Mouse (Mus musculus) heart, embryonic 11.5 days (tissue): Measurements from ENCODE around the gene Slc25a39. TPM values are rescaled to one million over a fixed set of nuclear protein-coding genes. Genes with fewer than 3 reads are reported as not detected.

Experiments
- ATAC-seq: fragments of 200-750 bp; cut with Nextera tagmentation; replicated peaks from 2 replicates; pipeline ENCODE4 v1.8.0; 2017; ENCODE audit warnings: moderate library complexity; ENCODE audit not compliant: insufficient number of reproducible peaks, low FRiP score, low TSS enrichment
- H3K27ac ChIP-seq: fragments of 300-500 bp; sonication (generic); 2 replicates; pipeline ENCODE4 v1.5.1; 2014; ENCODE audit warnings: mild to moderate bottlenecking, low read depth, low read length
- H3K27me3 ChIP-seq: fragments of 300-500 bp; sonication (generic); 2 replicates; pipeline ENCODE4 v1.6.1; 2014; ENCODE audit warnings: mild to moderate bottlenecking, low read length, mixed read lengths; ENCODE audit not compliant: control insufficient read depth, insufficient read depth
- H3K36me3 ChIP-seq: fragments of 300-500 bp; sonication (generic); 2 replicates; pipeline ENCODE4 v1.6.1; 2014; ENCODE audit warnings: mild to moderate bottlenecking, low read length, moderate library complexity, mixed read lengths; ENCODE audit not compliant: control insufficient read depth, insufficient read depth
- H3K4me1 ChIP-seq: fragments of 300-500 bp; sonication (generic); 2 replicates; pipeline ENCODE4 v1.6.1; 2014; ENCODE audit warnings: low read length; ENCODE audit not compliant: control insufficient read depth, insufficient read depth
- H3K4me2 ChIP-seq: fragments of 300-500 bp; sonication (generic); 2 replicates; pipeline ENCODE4 v1.6.1; 2014; ENCODE audit warnings: mild to moderate bottlenecking, moderate library complexity
- H3K4me3 ChIP-seq: fragments of 300-500 bp; sonication (generic); 2 replicates; pipeline ENCODE4 v1.5.1; 2014; ENCODE audit warnings: low read depth, low read length
- H3K9ac ChIP-seq: fragments of 300-500 bp; sonication (generic); 2 replicates; pipeline ENCODE4 v1.6.1; 2014; ENCODE audit warnings: mild to moderate bottlenecking, low read depth, low read length, moderate library complexity
- H3K9me3 ChIP-seq: fragments of 300-500 bp; sonication (generic); replicated peaks from 2 replicates; pipeline ENCODE4 v1.6.1; 2016; ENCODE audit warnings: low read length; ENCODE audit not compliant: control insufficient read depth
- WGBS: fragments of 180-500 bp; shearing (Covaris S2); extraction: QIAGEN DNeasy Blood & Tissue Kit; methylation state at CpG from one replicate; pipeline ENCODE4 v1.1.7; 2014; ENCODE audit not compliant: insufficient replicate concordance; 5-methylcytosine and 5-hydroxymethylcytosine counted together
- polyA plus RNA-seq: library from polyadenylated mRNA; unstranded; fragments of >200 nt; fragmentation: Nextera tagmentation; extraction: Ambion mirVana; gene quantifications from 2 replicates; pipeline ENCODE4 v1.2.1, GENCODE M21; 2014

Gene Slc25a39
- polyA plus RNA-seq, 1 experiment from 2014 or later = 274 TPM

DNA sequence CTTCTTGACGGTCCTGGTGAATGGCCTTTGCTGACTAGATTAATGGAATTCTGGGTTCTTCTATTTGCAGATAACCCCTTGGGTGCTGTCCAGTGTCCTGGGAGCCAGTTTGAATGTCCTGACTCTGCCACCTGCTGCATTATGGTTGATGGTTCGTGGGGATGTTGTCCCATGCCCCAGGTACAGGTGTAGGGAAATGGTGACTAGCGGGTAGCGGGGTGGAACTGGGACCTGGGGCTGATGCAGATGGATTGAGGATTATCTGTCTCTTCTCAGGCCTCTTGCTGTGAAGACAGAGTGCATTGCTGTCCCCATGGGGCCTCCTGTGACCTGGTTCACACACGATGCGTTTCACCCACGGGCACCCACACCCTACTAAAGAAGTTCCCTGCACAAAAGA lies 26.1 kb upstream of the Slc25a39 start:
- ATAC-seq = no peak
- no peak overlapping the region for H3K27ac ChIP-seq
- no peak overlapping the region for H3K4me3 ChIP-seq
- no peak overlapping the region for H3K4me2 ChIP-seq
- WGBS = 89% methylated on average over 7 of the region's 7 CpGs
- no peak overlapping the region for H3K9ac ChIP-seq
- no peaks in the 10 kb centered on the region; the same call in 1 of the 2 replicates for H3K27me3 ChIP-seq
- H3K9me3 ChIP-seq = no peaks in the 10 kb centered on the region
- H3K36me3 ChIP-seq = peaks cover 10% of the 10 kb centered on the region
- H3K4me1 ChIP-seq = peaks cover 36% of the 10 kb centered on the region

DNA sequence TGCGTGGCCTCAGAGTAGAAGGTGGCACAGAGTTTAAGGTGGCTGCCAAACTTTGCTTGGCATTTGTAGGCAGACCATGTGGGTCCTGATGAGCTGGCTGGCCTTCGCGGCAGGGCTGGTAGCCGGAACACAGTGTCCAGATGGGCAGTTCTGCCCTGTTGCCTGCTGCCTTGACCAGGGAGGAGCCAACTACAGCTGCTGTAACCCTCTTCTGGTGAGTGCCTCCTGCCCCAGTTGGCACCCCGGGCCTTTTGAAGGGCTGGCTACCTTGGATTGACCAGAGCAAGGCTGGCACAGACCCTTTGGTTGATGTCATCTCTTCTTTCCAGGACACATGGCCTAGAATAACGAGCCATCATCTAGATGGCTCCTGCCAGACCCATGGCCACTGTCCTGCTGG lies 25.1 kb upstream of the Slc25a39 start:
- Histone ChIP-seq H3K27me3 (no peaks in the 10 kb centered on the region), H3K4me2 (no peak overlapping the region; the same call in 1 of the 2 replicates), H3K27ac (no peak overlapping the region), H3K36me3 (peaks cover 9% of the 10 kb centered on the region), H3K4me1 (peaks cover 31% of the 10 kb centered on the region), H3K9ac (no peak overlapping the region), H3K9me3 (no peaks in the 10 kb centered on the region), H3K4me3 (no peak overlapping the region)
- WGBS = 89% methylated on average over 6 of the region's 6 CpGs
- ATAC-seq = no peak

DNA sequence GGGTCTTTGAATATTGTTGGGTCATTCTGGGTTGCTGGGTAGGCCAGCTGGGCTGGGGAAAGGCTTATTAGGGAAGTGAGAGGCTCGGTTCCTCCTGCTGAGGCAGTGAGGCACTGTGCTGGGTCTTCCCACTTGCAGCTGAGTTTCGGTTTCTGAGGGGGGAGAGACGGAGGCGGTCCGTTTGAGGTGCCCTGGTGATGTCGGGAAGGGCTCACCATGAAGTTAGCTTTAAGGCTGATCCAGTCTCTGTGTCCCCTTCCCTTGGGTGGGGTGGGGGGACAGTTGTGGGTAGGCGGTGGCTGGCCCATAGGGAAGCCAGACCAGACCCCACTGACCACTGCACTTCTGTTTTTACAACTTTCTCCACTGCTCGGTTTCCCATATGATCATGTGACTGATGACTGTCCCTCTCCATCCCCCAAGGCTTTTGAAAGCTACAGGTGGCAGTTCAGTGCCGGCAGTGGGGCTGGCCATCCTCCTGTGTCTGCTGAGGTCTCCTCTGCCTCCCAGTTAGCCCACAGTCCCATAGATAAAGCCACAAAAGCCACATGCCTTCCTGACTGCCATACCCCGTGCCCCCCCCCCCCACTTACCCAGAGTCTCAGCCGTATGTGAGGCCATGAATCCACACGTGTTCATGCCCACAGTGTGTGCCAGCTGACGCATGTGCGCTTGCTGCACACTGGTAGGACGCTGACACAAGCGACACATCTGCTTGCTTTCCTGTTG lies 24.5 kb upstream of the Slc25a39 start:
- no peak for ATAC-seq
- 56% methylated on average over 16 of the region's 16 CpGs for WGBS
- peaks cover 8% of the 10 kb centered on the region for H3K36me3 ChIP-seq
- H3K27ac ChIP-seq = no peak overlapping the region
- H3K4me3 ChIP-seq = no peak overlapping the region
- H3K27me3 ChIP-seq = no peaks in the 10 kb centered on the region
- H3K9me3 ChIP-seq = no peaks in the 10 kb centered on the region
- peaks cover 24% of the 10 kb centered on the region for H3K4me1 ChIP-seq
- 0 out of 2 replicates have a peak overlapping the region, but pooled peaks have one; percentile 36 for H3K9ac ChIP-seq
- H3K4me2 ChIP-seq = no peak overlapping the region; the same call in 1 of the 2 replicates

DNA sequence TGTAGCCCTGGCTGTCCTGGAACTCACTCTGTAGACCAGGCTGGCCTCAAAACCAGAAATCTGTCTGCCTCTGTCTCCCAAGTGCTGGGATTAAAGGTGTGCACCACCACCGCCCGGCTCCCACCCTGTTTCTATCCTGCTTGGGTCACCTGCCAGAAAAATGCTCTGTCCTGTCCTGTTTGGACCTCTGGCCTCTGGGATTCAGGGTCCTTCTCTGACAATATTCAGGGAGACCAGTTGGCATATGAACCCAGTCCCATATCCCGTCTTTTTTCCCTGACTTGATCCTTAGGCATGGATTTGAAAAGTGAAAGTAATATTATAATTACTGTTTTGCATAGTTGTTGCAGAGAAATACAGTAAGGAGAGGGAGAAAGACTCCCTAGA lies 24.0 kb upstream of the Slc25a39 start:
- no peak overlapping the region for H3K4me2 ChIP-seq
- H3K27ac ChIP-seq = no peak overlapping the region
- no peak overlapping the region for H3K4me3 ChIP-seq
- 74% methylated on average over 3 of the region's 3 CpGs for WGBS
- peaks cover 20% of the 10 kb centered on the region for H3K4me1 ChIP-seq
- no peaks in the 10 kb centered on the region for H3K9me3 ChIP-seq
- ATAC-seq = no peak
- peaks cover 8% of the 10 kb centered on the region for H3K36me3 ChIP-seq
- no peaks in the 10 kb centered on the region for H3K27me3 ChIP-seq
- H3K9ac ChIP-seq = 0 out of 2 replicates have a peak overlapping the region, but pooled peaks have one; percentile 36

DNA sequence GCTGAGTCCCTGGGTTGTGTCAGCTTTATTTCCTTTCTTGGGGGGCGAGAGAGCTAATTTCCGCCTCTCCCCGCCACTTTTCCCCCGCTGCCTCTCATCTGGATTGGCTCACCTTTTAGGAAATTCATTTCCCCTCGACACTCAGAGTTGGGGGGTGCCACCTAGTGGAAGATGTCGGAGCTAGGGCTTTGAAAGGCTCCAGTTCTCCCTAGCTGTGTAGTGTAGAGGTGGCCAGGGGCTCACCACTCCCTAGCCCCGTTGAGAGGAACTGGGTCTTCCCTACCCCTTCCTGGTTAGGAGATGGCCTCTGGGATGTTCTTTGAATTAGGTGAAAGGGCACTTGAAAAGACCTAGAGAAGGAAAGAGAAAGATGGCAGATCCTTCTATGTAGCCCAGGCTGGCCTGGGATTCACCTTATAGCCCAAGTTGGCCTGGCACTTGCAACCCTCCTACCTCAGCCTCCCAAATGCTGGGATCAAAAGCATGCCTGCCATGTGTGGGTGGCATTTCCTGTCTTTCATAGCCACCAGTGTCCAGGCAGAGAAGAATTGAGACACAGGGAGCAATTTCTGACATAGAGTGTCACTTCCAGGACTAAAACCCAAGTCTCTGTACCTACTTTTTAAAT lies 23.4 kb upstream of the Slc25a39 start:
- Histone ChIP-seq H3K27ac (peak overlapping the region; percentile 60), H3K4me1 (peaks cover 20% of the 10 kb centered on the region), H3K4me3 (peak overlapping the region; percentile 64), H3K9me3 (no peaks in the 10 kb centered on the region), H3K27me3 (no peaks in the 10 kb centered on the region), H3K36me3 (peaks cover 8% of the 10 kb centered on the region), H3K9ac (peak overlapping the region; percentile 69), H3K4me2 (peak overlapping the region; percentile 64)
- ATAC-seq = peak; percentile 28
- 3% methylated on average over 7 of the region's 7 CpGs for WGBS

DNA sequence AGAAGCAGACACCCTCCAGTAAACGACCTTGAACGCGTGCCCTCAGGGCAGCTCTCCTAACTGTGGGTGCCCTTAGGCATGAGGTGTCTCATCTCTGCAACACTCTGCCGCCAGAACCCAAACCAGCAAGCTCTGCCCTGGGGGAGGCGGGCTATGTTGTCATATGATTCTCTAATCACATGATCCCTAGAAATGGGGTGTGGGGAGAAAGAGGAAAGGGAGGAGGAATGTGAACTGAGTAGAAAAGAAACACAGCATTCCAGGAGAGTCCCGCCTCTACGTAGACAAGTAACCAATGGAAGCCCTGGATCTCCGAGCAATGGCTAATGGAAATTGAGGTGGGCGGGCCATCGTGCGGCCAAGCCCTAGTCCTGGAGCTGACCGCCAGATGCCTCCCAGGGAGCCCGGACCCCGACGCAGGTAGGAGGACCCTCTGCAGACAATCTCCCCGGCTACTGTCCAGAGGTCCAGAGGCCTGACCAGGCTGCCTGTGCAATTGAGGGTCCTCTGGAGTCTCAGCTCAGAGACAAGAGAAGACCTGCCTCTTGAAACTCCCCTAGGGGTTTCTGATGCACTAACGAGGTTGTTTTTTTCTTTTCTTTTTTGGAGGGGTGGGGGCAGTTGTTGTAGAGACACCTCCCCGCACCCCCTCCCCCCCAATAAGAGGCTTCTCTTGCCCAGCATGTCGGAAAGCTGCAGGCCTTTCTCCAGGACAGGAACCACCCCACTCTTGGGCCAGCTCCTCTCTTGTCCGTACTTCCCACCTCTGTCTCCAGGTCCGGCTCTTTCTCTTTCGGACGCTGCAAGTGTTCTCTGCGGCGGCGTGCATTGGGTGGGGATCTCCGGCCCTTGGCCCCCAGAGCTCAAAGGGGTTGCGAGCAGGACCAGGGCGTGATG lies 22.6 kb upstream of the Slc25a39 start, which contains the start of gene Grn:
Grn (plus strand) TSS at position 195 of the 897 bp plus-strand sequence.
- H3K4me3 ChIP-seq = peak within 1 kb of the TSS; percentile 64
- peak; percentile 84 for ATAC-seq
- under 1% methylated on average over 29 of the region's 29 CpGs for WGBS
- peak within 1 kb of the TSS; percentile 64 for H3K4me2 ChIP-seq
- peaks cover 4% of the 10 kb centered on the region for H3K36me3 ChIP-seq
- H3K27ac ChIP-seq = peak within 1 kb of the TSS; percentile 65
- H3K4me1 ChIP-seq = peaks cover 20% of the 10 kb centered on the region
- H3K9me3 ChIP-seq = no peaks in the 10 kb centered on the region
- no peaks in the 10 kb centered on the region for H3K27me3 ChIP-seq
- peak within 1 kb of the TSS; percentile 75 for H3K9ac ChIP-seq

DNA sequence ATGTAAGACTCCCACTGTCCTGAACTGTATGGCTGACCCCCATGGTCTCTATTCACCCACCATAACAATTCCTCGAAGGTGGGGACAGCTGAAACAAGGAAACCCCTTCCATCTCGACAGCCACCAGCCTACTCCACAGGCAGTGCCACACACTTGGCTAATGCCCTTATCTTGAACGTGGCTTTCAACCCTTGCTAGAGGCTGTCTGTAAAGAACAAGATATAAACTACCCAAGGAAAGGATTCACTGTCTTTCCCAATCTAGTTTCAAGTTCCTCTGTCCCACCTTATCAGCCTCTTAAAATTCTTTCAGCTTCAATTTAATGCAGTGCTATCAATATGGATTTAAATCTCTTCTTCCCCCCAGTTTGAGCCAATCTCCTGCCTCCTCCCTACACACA lies 21.8 kb upstream of the Slc25a39 start:
- H3K27me3 ChIP-seq = no peaks in the 10 kb centered on the region
- 22% methylated on average over 3 of the region's 3 CpGs for WGBS
- peak overlapping the region; percentile 75 for H3K9ac ChIP-seq
- H3K4me3 ChIP-seq = peak overlapping the region; percentile 64
- peak overlapping the region; percentile 65 for H3K27ac ChIP-seq
- H3K36me3 ChIP-seq = no peaks in the 10 kb centered on the region
- peaks cover 20% of the 10 kb centered on the region for H3K4me1 ChIP-seq
- peak overlapping the region; percentile 64 for H3K4me2 ChIP-seq
- ATAC-seq = no peak
- H3K9me3 ChIP-seq = no peaks in the 10 kb centered on the region

DNA sequence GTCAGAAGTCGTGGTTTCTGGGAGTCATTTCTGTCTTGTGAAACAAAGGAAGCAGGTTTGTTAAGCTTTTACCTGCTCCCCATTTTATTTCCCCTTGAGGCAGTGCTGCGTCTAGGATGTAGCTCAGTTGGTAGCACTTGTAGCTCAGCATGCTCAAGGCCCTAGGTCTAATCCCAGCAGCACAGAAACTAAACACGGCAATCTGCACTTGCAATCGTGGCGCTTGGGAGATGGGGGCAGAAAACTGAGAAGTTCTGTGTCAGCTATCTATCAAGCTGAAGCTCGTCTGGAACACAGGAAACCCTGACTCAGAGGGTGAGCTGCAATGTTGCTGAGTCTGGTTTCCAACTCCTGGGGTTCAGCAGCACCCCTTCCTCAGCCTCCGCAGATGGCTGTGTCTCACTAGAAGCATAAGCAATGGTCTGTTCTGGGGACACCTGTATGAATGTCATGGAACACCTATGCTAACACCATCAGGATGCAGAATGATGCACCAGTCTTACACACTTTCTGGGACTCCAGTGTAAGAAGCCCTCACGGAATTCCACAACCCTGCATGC lies 21.3 kb upstream of the Slc25a39 start:
- Histone ChIP-seq H3K9me3 (no peaks in the 10 kb centered on the region), H3K4me3 (peak overlapping the region; percentile 64; the same call in 1 of the 2 replicates), H3K36me3 (no peaks in the 10 kb centered on the region), H3K4me2 (peak overlapping the region; percentile 64), H3K4me1 (peaks cover 20% of the 10 kb centered on the region), H3K27ac (no peak overlapping the region), H3K9ac (0 out of 2 replicates have a peak overlapping the region, but pooled peaks have one; percentile 39), H3K27me3 (no peaks in the 10 kb centered on the region)
- no peak for ATAC-seq
- 66% methylated on average over 8 of the region's 8 CpGs for WGBS
